Mouse (Mus musculus) embryonic facial prominence, embryonic 14.5 days (tissue): ENCODE measurements at regions not wholly inside any gene's neighbourhood (a gene's known extent, or its start where the extent isn't known, plus 50 kb on each side); places are given as distances from the start of the nearest gene placed in this dataset.

ENCODE experiments used
- ATAC-seq: fragments of 200-750 bp; cut with Nextera tagmentation; 2 replicates; pipeline ENCODE4 v1.8.0; 2017; ENCODE audit warnings: low read depth, moderate number of reproducible peaks, moderate TSS enrichment
- DNase-seq: peaks from one replicate; pipeline ENCODE4 v3.0.0-alpha.2; 2015; ENCODE audit warnings: low spot score
- H3K27ac ChIP-seq: fragments of 300-500 bp; sonication (generic); replicated peaks from 2 replicates; pipeline ENCODE4 v1.5.1; 2014; ENCODE audit warnings: low read depth, mild to moderate bottlenecking, low read length, moderate library complexity
- H3K27me3 ChIP-seq: fragments of 300-500 bp; sonication (generic); replicated peaks from 2 replicates; pipeline ENCODE4 v1.6.1; 2014; ENCODE audit warnings: low read length; ENCODE audit not compliant: control insufficient read depth, insufficient read depth
- H3K36me3 ChIP-seq: fragments of 300-500 bp; sonication (generic); 2 replicates; pipeline ENCODE4 v1.6.1; 2014; ENCODE audit warnings: low read length, mixed read lengths; ENCODE audit not compliant: control insufficient read depth, insufficient read depth
- H3K4me1 ChIP-seq: fragments of 300-500 bp; sonication (generic); 2 replicates; pipeline ENCODE4 v1.6.1; 2014; ENCODE audit warnings: antibody characterized with exemption, low read length; ENCODE audit not compliant: control insufficient read depth, insufficient read depth
- H3K4me2 ChIP-seq: fragments of 300-500 bp; sonication (generic); 2 replicates; pipeline ENCODE4 v1.6.1; 2014; ENCODE audit warnings: low read depth, mild to moderate bottlenecking, low read length, moderate library complexity, mixed read lengths
- H3K4me3 ChIP-seq: fragments of 300-500 bp; sonication (generic); 2 replicates; pipeline ENCODE4 v1.5.1; 2014; ENCODE audit warnings: low read depth, mild to moderate bottlenecking, low read length
- H3K9ac ChIP-seq: fragments of 300-500 bp; sonication (generic); 2 replicates; pipeline ENCODE4 v1.6.1; 2014; ENCODE audit warnings: low read depth, mild to moderate bottlenecking, low read length, moderate library complexity, mixed read lengths
- H3K9me3 ChIP-seq: fragments of 300-500 bp; sonication (generic); 2 replicates; pipeline ENCODE4 v1.6.1; 2016; ENCODE audit warnings: low read length; ENCODE audit not compliant: control insufficient read depth
- WGBS: fragments of 180-500 bp; shearing (Covaris S2); extraction: QIAGEN DNeasy Blood & Tissue Kit; methylation state at CpG from one replicate; pipeline ENCODE4 v1.1.7; 2014; 5-methylcytosine and 5-hydroxymethylcytosine counted together

DNA sequence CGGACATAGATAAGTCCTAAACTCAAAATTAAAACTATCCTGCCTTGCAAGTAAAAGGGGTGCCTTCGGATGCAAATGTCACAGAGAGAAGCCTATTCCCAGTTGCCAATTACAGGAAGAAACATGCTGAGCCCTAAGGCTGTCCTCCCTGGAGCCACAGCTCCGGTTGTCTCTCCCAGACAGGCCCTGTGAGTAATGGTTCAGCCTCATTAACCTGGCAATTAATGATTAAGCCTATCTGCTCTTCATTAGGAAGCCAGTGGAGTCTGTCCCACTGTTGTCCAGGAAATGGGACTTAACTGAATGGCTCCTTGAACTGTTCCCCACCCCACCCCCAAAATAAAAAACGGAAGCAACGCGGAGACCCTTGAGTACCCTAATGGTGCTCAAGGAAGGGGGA lies 207.7 kb downstream of the Sec23a start:
- ATAC-seq (0 out of 2 replicates have a peak, but pooled peaks have one; percentile 37), DNase-seq (no peak)
- no peak overlapping the region for H3K4me3 ChIP-seq
- H3K9me3 ChIP-seq: no peaks in the 10 kb centered on the region
- WGBS: 53% methylated on average over 6 of the region's 6 CpGs
- no peaks in the 10 kb centered on the region for H3K36me3 ChIP-seq
- no peaks in the 10 kb centered on the region for H3K27me3 ChIP-seq
- H3K9ac ChIP-seq: no peak overlapping the region
- no peak overlapping the region for H3K27ac ChIP-seq
- no peaks in the 10 kb centered on the region for H3K4me1 ChIP-seq
- H3K4me2 ChIP-seq: no peak overlapping the region

DNA sequence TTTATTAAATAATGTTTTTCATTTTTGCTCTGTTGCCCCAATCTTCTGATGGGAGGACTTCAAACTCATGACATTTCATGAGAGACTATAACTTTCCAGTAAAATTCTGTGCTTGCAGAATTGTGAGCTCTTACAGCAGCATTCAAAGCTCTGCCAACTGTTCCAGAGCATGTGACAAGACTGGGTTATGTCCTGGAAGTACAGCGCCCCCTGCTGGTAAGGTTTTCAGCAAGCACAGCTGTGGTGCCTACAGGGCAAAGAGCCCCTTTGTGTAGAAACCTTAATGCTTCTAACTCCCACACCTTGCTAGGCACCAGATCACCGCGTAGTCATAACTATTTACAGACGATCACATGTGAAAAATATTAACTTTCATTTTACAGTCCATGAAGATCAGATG lies 209.4 kb downstream of the Sec23a start:
- 38% methylated on average over 4 of the region's 4 CpGs for WGBS
- no peak overlapping the region for H3K4me3 ChIP-seq
- no peaks in the 10 kb centered on the region for H3K27me3 ChIP-seq
- H3K36me3 ChIP-seq: no peaks in the 10 kb centered on the region
- ATAC-seq: peak; percentile 79
- H3K9me3 ChIP-seq: no peaks in the 10 kb centered on the region
- H3K4me2 ChIP-seq: no peak overlapping the region
- peak; percentile 90 for DNase-seq
- H3K27ac ChIP-seq: no peak overlapping the region
- no peak overlapping the region for H3K9ac ChIP-seq
- H3K4me1 ChIP-seq: no peaks in the 10 kb centered on the region
